Mouse (Mus musculus) brain, adult 2 months (tissue): ENCODE measurements around the gene Atp6v0d1.
"Not testable (repeated sequence)": the region's sequence is repeated elsewhere in the genome, so short reads cannot be mapped to it uniquely, and the experiment has no call there.

Experiments used
- DNase-seq: peaks from one replicate; pipeline ENCODE4 v3.0.0; 2011; ENCODE audit warnings: low read depth, low spot score

Atp6v0d1 gene

DNA sequence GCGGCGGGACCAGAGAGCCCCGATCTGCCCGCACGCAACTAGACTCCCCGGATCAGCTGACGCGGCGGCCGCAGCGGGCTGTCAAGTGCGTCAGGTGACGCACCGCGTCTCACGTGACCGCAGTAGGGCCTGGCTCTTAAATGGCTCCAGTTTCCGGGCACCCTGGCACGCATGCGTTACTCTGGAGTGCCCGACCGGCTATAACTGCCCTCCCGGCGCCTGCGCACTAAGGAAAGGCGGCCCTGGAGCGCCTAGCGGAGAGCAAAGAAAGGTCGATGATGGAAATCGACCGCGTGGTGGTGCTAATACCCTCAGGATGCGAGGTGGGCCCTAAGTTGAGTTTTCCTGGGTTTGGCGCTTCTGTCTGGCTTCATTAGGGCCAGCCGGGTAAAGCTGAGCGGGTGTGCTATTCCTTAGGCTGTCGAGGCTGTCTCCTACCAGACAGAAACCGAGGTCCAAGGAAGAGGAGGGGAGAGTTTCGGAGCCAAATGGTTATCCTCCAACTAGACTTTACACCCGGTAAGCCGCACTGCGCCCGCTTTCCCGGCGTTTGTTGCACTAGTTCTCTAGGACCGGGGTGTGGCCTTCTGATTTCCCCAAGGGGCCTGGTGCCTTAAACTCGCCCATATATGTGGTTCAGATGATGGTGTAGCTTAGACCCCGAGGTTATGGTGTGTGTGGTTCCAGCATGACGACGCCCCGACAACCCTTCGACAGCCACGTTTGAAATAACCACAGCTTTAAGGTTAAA is at the start of gene Atp6v0d1:
Gene Atp6v0d1 (minus strand): TSS at position 96 of the 751 bp plus-strand sequence.
- peak; percentile 100 for DNase-seq

DNA sequence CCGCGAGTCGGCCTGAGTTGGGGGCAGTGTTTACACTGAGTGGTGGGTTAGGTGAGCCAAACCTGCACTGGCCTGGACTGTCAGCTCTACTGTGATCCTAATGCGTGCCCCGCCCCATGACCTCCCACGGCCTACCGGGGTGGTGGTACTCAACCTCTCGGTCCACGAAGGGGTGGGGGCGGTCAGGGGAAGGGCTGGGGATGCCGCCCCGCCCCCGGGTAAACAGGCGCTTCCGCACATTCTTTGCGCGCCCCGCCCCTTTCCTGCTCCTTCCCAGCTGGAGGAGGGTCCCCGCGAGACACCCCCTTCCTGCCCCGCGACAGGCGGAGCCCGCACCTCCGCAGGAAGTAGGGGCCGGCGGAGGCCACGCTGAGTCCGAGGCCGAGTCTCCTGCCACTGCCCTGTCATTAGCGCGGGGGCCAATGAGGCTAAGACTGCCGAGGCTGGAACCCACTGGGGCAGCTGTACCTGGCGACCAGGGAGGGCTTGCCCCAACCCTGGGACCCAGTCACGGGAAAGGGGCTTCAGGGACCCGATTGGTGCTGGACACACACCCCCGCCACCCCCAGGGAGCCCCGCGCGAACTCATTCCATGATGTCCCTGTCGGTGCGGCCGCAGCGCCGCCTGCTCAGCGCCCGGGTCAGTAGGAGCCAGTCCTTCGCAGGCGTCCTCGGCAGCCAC is 48.1 kb upstream of the Atp6v0d1 start:
- no peak for DNase-seq

DNA sequence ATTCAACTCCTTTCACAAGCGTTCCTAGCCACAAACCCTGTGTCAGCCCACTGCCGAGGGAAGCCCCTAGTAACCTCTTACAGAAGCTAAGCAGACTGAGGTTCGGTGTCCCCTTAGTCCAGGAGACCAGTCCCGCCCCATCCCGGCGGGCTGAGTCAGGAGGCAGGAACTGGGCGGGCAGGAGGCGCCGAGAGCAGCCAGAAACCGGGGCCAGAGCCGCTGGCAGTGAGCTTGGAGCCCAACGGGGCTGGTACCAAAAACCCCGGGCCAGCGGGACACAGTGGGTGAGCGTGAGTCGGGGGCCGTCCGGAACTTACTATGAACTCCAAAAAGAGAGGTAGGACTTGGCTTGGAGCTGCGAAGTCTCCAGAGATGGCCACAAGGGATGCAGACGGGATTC is 47.2 kb upstream of the Atp6v0d1 start:
- DNase-seq = no peak

DNA sequence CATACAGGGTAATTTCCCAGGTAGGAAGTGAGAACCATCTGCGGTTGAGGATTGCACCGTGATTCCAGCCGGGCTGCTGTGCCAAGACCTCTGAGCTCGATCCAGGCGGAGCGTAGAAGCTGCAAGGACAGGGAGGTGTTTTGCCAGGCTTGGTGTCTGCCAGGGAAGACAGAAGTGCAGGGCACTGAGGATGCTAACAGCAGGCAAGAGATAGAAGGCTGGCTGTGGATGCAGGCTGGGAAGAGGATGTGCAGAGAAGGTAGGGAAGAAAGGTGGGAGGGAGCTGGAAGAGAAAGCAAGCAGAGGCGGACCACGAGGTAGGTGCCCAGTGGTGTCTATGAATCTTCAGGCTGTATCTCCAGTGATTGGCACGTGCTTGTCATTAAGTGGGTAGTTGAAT is 46.0 kb upstream of the Atp6v0d1 start:
- peak; percentile 73 for DNase-seq

DNA sequence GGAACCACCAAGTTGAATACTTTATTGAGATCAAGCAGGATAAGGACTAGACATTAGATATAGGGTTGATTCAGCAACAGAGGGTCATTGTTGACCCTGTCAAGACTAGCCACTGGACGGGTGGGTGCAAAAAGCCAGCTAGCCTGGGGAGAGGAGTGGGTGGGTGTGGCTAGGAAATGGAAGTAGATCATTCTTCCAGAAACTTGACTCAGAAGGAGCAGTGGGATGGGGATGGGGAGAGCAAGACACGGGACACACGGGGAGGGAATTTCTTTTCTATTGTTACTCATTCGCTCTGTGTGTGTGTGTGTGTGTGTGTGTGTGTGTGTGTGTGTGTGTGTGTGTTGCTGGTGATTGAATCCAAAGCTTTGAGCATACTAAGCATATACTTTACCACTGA is 43.9 kb upstream of the Atp6v0d1 start:
- no peak for DNase-seq

DNA sequence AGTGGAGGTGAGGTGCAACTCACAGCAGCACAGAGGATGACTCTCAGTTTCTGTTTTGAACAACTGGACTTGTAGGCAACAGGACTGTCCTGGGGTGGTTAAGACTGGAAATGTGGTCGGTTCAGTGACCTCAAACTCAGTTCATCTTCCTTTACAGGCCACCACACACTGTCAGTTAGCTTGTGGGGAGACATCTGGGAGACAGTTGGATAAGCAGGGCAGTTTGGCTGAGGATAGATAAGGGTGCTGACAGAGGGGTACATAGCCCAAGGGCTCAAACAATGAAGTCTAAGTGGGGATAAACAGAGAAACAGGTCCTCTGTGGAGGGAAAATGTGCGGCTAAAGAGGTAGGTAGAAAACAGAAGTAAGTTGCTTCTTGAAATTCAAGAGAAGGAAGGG is 43.5 kb upstream of the Atp6v0d1 start:
- DNase-seq = no peak

DNA sequence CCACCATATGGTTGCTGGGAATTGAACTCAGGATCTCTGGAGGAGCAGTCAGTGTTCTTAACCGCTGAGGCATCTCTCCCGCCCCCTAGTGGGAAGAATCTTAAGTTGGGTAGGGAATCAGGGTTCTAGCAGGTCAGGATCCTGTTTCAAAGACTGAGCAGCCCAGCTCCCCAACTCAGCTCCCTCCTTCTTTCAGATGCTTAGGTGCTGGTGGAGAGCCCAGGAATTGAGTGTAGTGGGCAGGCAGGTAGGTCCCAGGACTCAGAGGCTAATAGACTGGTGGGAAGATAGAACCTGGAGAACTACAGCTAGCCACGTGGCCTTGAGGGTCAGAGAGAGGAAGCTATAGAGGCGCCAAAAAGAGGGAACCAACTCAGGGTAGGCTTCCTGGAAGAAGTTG is 41.8 kb upstream of the Atp6v0d1 start:
- DNase-seq = peak; percentile 65

DNA sequence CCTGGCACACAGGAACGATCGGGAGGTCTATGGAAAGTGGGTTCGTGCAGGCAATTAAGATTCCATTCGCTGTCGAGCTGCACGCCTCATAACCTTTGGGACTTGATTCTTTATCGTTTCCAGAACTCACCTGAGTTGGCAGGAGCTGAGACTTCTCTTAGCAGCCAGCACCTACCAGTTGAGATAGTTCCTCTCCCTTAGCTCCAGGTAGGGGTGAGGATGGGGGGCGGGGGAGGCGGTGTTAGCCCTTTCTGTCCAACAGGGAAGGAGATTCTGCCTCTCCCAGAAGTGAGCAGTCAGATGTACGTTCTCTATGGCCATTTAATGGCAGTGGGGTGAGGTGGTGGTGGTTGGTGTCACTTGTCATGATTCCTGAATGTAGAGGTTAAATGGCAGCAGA is 41.2 kb upstream of the Atp6v0d1 start:
- no peak for DNase-seq

DNA sequence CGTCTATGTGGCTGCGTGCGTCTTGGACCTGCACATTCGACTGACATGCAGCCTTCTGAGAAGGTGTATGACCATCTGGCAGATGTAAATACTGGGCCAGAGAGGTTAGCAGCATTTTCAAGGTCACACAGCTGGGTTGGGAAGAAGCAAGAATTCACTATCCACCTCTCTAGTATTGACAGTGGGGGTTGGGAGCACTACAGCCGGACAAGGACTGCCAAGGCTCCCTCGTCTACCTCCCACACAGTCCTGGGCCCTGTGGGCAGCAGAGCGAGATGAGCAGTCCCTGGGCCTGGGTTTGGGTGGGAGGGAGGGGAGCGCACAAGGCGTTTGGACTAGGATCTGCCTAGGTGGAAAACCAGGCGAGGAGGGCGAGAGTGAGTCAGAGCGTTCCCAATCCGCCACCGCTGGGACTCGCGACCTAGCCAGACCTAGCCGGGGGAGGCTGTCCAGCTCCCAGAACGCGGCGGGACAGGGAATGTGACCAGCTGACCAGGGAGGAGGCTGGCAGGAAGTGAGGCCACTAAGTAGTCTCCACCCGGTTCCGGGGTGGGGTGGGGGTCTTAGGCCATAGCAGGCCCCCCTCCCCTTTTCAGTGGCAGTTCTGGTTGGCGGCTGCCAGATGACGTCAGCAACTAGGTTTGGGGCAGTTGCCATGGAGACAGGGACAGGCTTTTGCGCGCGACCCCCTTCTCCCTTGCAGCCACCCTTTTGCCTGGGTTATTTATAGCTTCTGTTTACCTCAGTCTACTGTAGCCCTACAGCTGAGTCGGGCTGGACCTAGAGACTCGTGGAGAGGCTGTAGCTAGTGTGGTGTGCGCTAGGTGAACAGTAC is 40.6 kb upstream of the Atp6v0d1 start:
- DNase-seq = peak; percentile 90

DNA sequence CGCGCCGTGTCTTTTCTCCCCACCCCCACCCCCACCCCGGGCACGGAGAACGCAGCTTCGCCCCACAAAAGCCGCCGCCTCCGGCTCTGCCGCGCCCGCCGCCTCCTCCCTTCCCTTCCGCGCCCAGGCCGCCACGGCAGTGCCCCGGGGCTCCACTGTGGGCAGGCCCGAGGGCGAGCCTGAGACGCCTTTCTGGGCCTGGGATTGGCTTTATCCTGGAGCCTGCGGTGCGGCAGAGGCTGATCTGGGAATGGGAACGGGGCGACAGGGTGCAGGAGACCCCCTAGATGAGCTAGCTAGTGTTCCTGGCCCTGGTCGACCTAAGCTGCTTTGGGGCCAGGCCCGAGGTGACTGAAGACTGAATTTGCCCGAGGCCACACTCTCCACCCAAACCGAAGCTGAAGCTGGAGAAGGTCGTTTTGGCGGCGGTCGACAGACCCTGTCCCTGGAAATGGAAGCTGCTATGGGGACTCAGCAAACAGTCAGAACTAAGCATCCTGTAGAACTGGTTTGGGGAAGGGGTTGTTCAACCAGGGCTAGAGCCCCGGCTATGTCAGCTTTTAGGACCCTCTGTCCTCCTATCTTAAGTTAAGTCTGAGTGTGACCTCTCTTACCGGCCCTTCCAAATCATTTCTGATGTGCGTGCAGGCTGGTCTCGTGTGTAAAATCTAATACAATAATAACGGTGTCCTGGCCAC is 39.8 kb upstream of the Atp6v0d1 start:
- DNase-seq = peak; percentile 60

DNA sequence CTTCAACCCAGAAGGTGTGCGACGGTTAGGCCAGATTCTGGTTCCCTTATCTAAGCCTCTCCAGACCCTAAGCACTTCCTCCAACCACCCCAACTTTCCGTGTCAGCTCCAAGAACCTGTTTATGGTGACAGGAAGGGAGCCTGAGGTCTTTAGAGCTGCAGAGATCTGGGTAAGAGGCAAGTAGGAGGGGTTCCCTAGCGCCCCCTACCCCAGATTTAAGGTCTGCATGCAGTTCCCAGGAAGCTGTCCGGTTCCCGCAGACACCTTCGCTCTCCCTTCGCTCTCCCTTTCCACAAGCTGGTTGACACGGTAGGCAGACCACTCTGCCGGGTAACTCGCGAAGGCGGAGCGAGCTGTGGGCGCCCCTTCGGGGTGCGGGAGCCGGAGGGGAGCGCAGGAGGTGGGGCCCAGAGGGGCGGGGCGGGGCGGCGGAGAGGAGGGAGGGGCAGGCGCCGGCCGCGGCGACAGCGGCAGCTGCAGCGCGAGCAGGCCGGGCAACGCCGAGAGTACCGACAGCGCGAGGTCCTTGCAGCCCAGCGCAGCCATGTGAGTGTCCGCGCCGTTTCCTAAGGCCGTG is 39.0 kb upstream of the Atp6v0d1 start, which contains the start of gene Ripor1:
Gene Ripor1 (plus strand): TSS at position 452 of the 578 bp plus-strand sequence.
- DNase-seq = peak; percentile 85

DNA sequence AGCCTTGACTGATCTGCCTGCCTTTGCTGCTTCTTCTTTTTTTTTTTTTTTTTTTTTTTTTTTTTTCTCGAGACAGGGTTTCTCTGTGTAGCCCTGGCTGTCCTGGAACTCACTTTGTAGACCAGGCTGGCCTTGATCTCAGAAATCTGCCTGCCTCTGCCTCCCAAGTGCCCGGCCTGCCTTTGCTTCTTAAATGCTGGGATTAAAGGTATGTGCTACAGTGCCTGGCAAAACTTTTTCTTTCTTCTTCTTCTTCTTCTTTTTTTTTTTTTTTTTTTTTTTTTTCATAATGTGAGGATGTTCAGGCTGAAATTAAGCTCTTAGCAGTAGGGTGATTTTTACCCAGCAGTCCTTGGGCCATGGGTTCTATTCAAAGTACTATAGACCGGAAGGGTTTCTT is 36.7 kb upstream of the Atp6v0d1 start:
- not testable (repeated sequence) for DNase-seq

DNA sequence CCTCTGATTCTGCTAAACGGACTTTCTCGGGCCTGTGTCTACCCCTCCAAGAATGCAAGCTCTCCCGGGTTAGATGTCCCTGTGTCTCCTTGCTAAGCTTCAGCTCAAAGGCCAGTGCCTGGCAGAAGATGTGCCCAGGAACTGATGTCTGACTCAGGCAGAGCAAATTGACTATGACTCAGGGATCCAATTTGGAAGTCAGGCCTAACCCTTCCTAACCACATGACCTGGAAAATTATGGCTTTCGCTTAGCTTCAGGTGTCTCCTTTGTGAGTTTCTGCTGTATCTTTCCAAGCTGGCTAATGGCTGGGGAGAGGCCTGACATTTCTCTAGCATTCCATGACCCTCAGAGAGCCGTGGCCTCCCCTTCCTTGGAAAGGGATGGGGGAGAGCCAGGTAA is 35.5 kb upstream of the Atp6v0d1 start:
- peak; percentile 79 for DNase-seq

DNA sequence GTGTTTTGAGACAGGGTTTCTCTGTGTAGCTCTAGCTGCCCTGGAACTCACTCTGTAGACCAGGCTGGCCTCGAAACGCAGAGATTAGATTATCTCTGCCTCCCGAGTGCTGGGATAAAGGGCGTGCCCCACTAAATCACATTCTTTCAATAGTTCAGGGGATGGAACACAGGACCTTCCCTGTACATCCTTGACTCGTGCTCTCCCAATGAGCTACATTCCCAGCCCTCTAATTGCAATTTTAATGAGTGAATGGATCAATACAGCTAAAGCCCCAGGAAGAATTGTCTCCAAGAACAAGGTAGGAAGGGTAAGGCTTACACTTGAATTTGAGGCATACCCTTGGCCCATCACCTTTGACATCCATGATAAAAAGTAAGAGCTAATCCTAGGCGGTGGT is 32.9 kb upstream of the Atp6v0d1 start:
- DNase-seq = no peak

DNA sequence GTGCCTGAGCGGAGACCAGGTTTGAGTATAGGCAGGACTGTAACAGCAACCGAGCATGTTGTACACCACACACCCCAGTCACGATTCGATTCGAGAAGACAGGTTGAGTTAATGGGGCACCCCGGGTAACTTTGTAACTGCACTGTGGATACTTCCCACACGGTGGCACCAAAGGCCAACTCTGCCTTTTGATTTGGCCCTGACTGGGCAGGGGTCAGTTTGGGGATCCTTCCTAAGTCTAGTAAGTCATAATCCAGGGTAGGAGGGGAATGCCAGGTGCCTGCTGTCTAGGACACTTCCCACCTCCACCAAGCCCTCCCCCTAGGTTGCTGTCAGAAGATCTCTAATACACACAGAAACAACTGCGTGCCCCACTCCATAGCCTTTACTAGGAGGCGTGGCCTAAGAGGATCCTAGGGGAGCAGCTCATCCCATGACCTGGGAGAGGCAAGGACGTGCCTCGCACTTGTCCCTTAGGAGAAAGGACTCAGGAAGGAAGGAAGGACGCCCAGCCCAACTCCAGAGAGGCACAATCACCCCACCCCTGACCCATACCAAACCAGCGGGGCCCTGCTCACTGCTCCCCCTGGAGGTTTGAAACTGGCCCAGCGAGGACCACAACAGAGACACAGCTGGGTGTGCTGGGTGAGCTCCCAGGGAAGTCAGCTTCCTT is 30.7 kb upstream of the Atp6v0d1 start:
- peak; percentile 56 for DNase-seq

DNA sequence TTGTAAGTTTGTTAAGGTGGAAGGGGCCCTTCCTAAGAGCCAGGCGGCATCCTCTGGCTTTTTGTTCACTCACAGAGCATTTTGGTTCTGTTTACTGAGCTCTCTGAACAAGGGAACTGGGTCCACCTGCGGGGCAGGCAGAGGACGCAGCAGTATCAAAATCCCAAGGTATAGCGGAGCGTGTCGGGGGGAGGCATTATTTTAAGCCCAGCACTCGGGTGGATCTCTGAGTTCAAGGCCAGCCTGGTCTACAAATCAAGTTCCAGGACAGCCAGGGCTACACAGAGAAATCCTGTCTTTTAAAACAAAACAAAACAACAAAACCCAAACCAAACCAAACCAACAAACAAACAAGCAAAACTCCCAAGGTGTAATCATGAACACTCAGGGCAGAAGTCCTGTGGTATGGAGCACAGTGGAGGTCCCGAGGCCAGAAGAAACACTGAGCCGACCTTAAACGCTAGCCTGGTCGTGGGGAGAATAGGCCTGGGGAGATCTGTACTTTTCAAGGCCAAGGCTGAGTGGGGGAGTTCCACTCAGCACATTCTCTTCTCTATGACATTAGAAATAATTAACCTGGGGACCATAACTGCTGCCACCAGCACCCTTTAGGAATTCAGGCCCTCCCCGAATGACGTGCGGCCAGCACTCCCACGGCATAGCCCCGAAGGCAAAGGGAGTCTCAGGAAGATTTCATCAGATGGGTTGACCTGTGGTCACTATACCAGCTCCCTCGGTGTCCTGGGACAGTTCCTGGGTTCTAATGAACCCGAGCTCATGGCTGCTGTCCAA is 28.8 kb upstream of the Atp6v0d1 start:
- DNase-seq = no peak

DNA sequence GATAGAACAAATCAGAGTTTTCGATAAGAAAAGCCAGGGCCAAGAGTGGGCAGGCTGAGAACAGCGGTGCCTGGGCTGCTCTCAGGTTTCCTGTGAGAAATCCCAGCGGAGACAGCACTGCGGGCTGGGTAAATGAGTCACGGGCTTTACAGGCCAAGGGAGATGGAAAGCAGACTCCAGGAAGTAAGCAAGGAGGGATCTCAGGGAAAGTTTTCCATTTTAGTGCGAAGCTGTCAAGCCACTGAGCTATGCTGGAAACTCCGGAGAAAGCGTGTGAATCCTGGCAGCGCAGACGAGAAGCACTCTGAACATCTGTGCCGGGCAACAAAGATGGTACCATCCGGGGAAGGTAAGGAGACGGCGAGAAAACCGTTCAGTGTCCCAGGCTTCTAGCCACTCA is 28.0 kb upstream of the Atp6v0d1 start:
- DNase-seq = peak; percentile 75

DNA sequence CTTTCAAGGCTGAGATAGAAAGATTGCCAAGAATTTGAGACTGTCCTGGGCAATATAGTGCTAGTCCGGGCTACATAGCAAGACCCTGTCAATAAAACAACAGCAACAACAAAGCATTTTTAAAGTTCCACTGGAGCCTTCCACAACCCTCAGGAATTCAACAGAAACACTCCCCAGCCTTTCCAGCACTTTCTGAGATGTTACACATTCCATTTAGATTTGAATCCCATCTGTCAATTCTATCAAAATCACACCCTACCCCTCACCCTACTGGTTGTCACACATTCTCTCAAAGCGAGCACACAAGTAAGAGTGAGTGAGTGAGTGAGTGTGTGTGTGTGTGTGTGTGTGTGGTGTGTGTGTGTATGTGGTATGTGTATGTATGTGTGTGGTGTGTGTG is 26.6 kb upstream of the Atp6v0d1 start:
- no peak for DNase-seq

DNA sequence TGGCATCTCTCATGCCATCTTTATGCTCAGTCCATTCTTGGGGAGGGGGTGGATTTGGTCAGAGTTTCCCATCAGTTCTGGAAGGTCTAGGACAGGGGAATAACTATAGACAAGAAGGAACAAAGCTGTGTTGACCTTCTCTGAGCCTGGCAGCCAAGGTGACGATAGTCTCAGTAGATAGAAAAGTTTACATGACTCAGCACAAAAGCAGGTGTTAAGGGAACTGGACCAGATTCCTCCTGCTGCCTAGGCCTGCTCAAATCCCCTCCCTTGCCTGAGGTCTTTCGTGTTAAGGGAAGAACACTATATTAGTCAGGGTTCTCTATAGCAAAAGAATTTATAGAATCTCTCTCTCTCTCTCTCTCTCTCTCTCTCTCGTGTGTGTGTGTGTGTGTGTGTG is 13.9 kb upstream of the Atp6v0d1 start:
- DNase-seq = no peak

DNA sequence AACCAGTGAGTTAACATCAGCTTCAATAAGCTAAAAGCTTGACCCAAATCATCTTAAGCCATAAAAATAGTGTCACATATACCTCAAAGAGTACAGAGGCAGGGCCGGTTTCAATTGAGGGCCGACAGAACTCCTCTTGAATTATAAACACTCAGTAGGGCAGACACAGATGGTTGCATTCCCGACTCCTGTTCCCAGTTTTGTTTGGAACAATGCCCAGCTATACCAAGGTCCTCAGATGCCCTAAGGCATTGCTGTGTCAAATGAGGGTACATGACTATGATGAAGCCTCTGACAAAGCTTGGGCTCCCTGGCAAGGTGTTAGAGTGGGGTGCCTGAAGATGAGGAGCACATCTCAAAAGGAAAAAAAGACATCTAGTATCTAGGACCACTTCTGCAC is 9.7 kb upstream of the Atp6v0d1 start:
- peak; percentile 59 for DNase-seq
